In genomic region chr17:80763065-80763681, GRCm38 (mm10) we compare ENCODE assay signal across 14 mouse cellular contexts. TPM values are rescaled to one million over a fixed set of nuclear protein-coding genes. Genes with fewer than 3 reads are reported as not detected.
DNase-seq lines count a peak whose midpoint lies in the region; ATAC-seq and TF ChIP-seq lines count a peak whose summit lies in the region.
"Had no signal": no experiment of that assay in that cellular context is flagged by ENCODE, and none has a peak within 500 bp of the region (broad histone marks: within the 10 kb centered on the region; RNA-seq: fewer than 3 reads in every experiment).

No protein-coding gene starts in this region.

- WGBS in forebrain, embryonic 15.5 days: 62% methylated on average over 11 of the region's 11 CpGs
- 83% methylated on average over 11 of the region's 11 CpGs for whole genome bisulfite sequencing in forebrain, embryonic 11.5 days
- WGBS in lung, postnatal 0 days: 18% methylated on average over 11 of the region's 11 CpGs
- 39% methylated on average over 11 of the region's 11 CpGs for WGBS in lung, adult 2 months
- 20% methylated on average over 11 of the region's 11 CpGs for WGBS in heart, embryonic 13.5 days

- no peaks in the 10 kb centered on the region for H3K27me3 ChIP-seq in forebrain, embryonic 15.5 days
- no peaks in the 10 kb centered on the region for H3K27me3 ChIP-seq in forebrain, embryonic 11.5 days (ENCODE audit: control insufficient read depth, insufficient read depth, low read length)
- no peaks in the 10 kb centered on the region for H3K27me3 ChIP-seq in lung, postnatal 0 days (replicated peaks; ENCODE audit: insufficient read depth, low read length)
- H3K27me3 ChIP-seq in heart, embryonic 13.5 days (replicated peaks): no peaks in the 10 kb centered on the region
- no peaks in the 10 kb centered on the region for H3K27me3 ChIP-seq in splenic B cell, adult 2 months (ENCODE audit: control insufficient read depth, insufficient read depth, low read length, poor library complexity, severe bottlenecking)
- H3K27me3 ChIP-seq: limb, embryonic 15.5 days had no signal

- TF ChIP-seq EP300 in lung, postnatal 0 days (IDR thresholded peaks at IDR 0.05): no peak

- ATAC-seq in forebrain, embryonic 15.5 days (replicated peaks): peak; percentile 67
- no peak for ATAC-seq in forebrain, embryonic 11.5 days (replicated peaks; ENCODE audit: low FRiP score)
- ATAC-seq in lung, postnatal 0 days: peak; percentile 16; the same call in 1 of the 2 replicates
- ATAC-seq in heart, embryonic 13.5 days (ENCODE audit: extremely low read depth, insufficient number of reproducible peaks, low FRiP score, low TSS enrichment): no peak; the same call in 1 of the 2 replicates

- H3K4me2 ChIP-seq in forebrain, embryonic 15.5 days (replicated peaks): no peak overlapping the region; the same call in 1 of the 2 replicates
- H3K4me2 ChIP-seq in forebrain, embryonic 11.5 days (ENCODE audit: low read depth, low read length, severe bottlenecking): no peak overlapping the region
- H3K4me2 ChIP-seq in lung, postnatal 0 days (replicated peaks; ENCODE audit: low read depth, low read length): no peak overlapping the region
- H3K4me2 ChIP-seq in heart, embryonic 13.5 days: peak overlapping the region; percentile 52
- H3K4me2 ChIP-seq: limb, embryonic 15.5 days had no signal

- no peak overlapping the region for H3K9ac ChIP-seq in forebrain, embryonic 15.5 days (replicated peaks)
- no peak overlapping the region for H3K9ac ChIP-seq in forebrain, embryonic 11.5 days (ENCODE audit: low read length)
- H3K9ac ChIP-seq in lung, postnatal 0 days (replicated peaks; ENCODE audit: low read depth): no peak overlapping the region
- H3K9ac ChIP-seq in heart, embryonic 13.5 days: peak overlapping the region; percentile 55
- H3K9ac ChIP-seq: limb, embryonic 15.5 days had no signal

- H3K36me3 ChIP-seq in forebrain, embryonic 15.5 days: no peaks in the 10 kb centered on the region
- H3K36me3 ChIP-seq in forebrain, embryonic 11.5 days (ENCODE audit: control insufficient read depth, insufficient read depth, low read length): no peaks in the 10 kb centered on the region
- H3K36me3 ChIP-seq in lung, postnatal 0 days (ENCODE audit: insufficient read depth, low read length): no peaks in the 10 kb centered on the region
- no peaks in the 10 kb centered on the region for H3K36me3 ChIP-seq in heart, embryonic 13.5 days
- no peaks in the 10 kb centered on the region for H3K36me3 ChIP-seq in splenic B cell, adult 2 months (ENCODE audit: control insufficient read depth, insufficient read depth, low read length, poor library complexity, severe bottlenecking)
- H3K36me3 ChIP-seq: limb, embryonic 15.5 days had no signal

- H3K4me1 ChIP-seq in forebrain, embryonic 15.5 days: peaks cover 11% of the 10 kb centered on the region
- H3K4me1 ChIP-seq in forebrain, embryonic 11.5 days (replicated peaks; ENCODE audit: control insufficient read depth, insufficient read depth, low read length): no peaks in the 10 kb centered on the region
- H3K4me1 ChIP-seq in lung, postnatal 0 days (ENCODE audit: insufficient read depth, low read depth, low read length): peaks cover 4% of the 10 kb centered on the region; the same call in 1 of the 2 replicates
- no peaks in the 10 kb centered on the region for H3K4me1 ChIP-seq in lung, adult 2 months (ENCODE audit: control insufficient read depth, insufficient read depth, low read length)
- H3K4me1 ChIP-seq in heart, embryonic 13.5 days: peaks cover 30% of the 10 kb centered on the region

- no peak overlapping the region for H3K4me3 ChIP-seq in forebrain, embryonic 15.5 days
- H3K4me3 ChIP-seq in forebrain, embryonic 11.5 days (ENCODE audit: low read depth, low read length): no peak overlapping the region
- no peak overlapping the region for H3K4me3 ChIP-seq in lung, postnatal 0 days (ENCODE audit: low read depth, low read length)
- no peak overlapping the region for H3K4me3 ChIP-seq in lung, adult 2 months (replicated peaks; ENCODE audit: extremely low read depth, low read depth, low read length)
- peak overlapping the region; percentile 3; the same call in 1 of the 2 replicates for H3K4me3 ChIP-seq in heart, embryonic 13.5 days
- H3K4me3 ChIP-seq: limb, embryonic 15.5 days had no signal

- no peak for TF ChIP-seq POLR2A in lung, adult 2 months (IDR thresholded peaks at IDR 0.05; ENCODE audit: borderline replicate concordance, extremely low read depth, low read depth, low read length)

- peak overlapping the region; percentile 71 for H3K27ac ChIP-seq in forebrain, embryonic 15.5 days (replicated peaks)
- H3K27ac ChIP-seq in forebrain, embryonic 11.5 days (ENCODE audit: low read depth, low read length): no peak overlapping the region
- no peak overlapping the region for H3K27ac ChIP-seq in lung, postnatal 0 days (ENCODE audit: low read length)
- H3K27ac ChIP-seq in heart, embryonic 13.5 days (replicated peaks): peak overlapping the region; percentile 93
- H3K27ac ChIP-seq: limb, embryonic 15.5 days had no signal

- DNase-seq in forebrain, embryonic 11.5 days (ENCODE audit: low spot score): no peak
- peak; percentile 50 for DNase-seq in lung, postnatal 0 days (ENCODE audit: low spot score)
- DNase-seq in lung, adult 2 months: no peak
- DNase-seq in splenic B cell, adult 2 months (ENCODE audit: low read depth, low spot score): peak; percentile 19
- DNase-seq in testis, postnatal 14 days (ENCODE audit: low spot score): no peak
- no peak for DNase-seq in thymus, postnatal 0 days (ENCODE audit: low spot score)
- DNase-seq: adrenal gland, postnatal 36 days; cerebellum, postnatal 25 days; kidney, adult 2 months; layer of hippocampus, adult 9-11 months; spleen, adult 18-20 months had no signal

- no peak for TF ChIP-seq CTCF in lung, postnatal 0 days (IDR thresholded peaks at IDR 0.05)
- TF ChIP-seq CTCF in lung, adult 2 months (IDR thresholded peaks at IDR 0.05; ENCODE audit: insufficient read depth, low read length): no peak

- no peaks in the 10 kb centered on the region for H3K9me3 ChIP-seq in forebrain, embryonic 15.5 days
- no peaks in the 10 kb centered on the region for H3K9me3 ChIP-seq in forebrain, embryonic 11.5 days (ENCODE audit: control insufficient read depth, low read length)
- H3K9me3 ChIP-seq in lung, postnatal 0 days (ENCODE audit: low read length): no peaks in the 10 kb centered on the region
- 0 out of 2 replicates have a peak, but pooled peaks cover 2% of the 10 kb centered on the region for H3K9me3 ChIP-seq in heart, embryonic 13.5 days
- H3K9me3 ChIP-seq: limb, embryonic 15.5 days had no signal

RNA-seq across cellular contexts. Expression of gene Map4k3, which starts 34.9 kb away (rescaled TPM):
- 31.7 and 33.5 TPM in 2 replicates for polyA plus RNA-seq in forebrain, embryonic 15.5 days (2015; fragmentation: Nextera tagmentation; extraction: Ambion mirVana)
- 26.6 and 28.1 TPM in 2 replicates for polyA plus RNA-seq in forebrain, embryonic 11.5 days (2014; fragmentation: Nextera tagmentation; extraction: Ambion mirVana)
- 37.5 and 44.2 TPM in 2 replicates for polyA plus RNA-seq in lung, postnatal 0 days (2015; fragmentation: Nextera tagmentation; extraction: Ambion mirVana)
- 38.0 and 49.1 TPM in 2 replicates for polyA plus RNA-seq in lung, adult 2 months (2012; rRNA removed)
- 15.1 and 17.0 TPM in 2 replicates for polyA plus RNA-seq in heart, embryonic 13.5 days (2015; fragmentation: Nextera tagmentation; extraction: Ambion mirVana)
- 5.2 and 5.3 TPM in 2 replicates for polyA plus RNA-seq in thymus, postnatal 0 days (2015; fragmentation: Nextera tagmentation; extraction: Ambion mirVana)

Comparison
In these comparisons a context has a peak if more than half of its experiments do, and no peak if none do; other contexts are left out.
1. ATAC-seq: peak in forebrain, embryonic 15.5 days (single experiment) and lung, postnatal 0 days (single experiment); none in forebrain, embryonic 11.5 days (single experiment) and heart, embryonic 13.5 days (single experiment).
2. H3K27ac ChIP-seq: peak in forebrain, embryonic 15.5 days (single experiment) and heart, embryonic 13.5 days (single experiment); none in forebrain, embryonic 11.5 days (single experiment) and lung, postnatal 0 days (single experiment).
3. DNase-seq: peak in lung, postnatal 0 days (single experiment) and splenic B cell, adult 2 months (single experiment); none in forebrain, embryonic 11.5 days (single experiment), lung, adult 2 months (single experiment), testis, postnatal 14 days (single experiment) and thymus, postnatal 0 days (single experiment).